Mouse (Mus musculus): ENCODE measurements around the gene 1700018F24Rik. TPM values are rescaled to one million over a fixed set of nuclear protein-coding genes. Genes with fewer than 3 reads are reported as not detected.
A peak's percentile ranks its signal among the peaks of the same experiment; 100 is the strongest.

The 1700018F24Rik gene
- total and polyA plus RNA-seq, 3 experiments, result not detected

- dilution Hi-C loops (cut with MboI; ENCODE audit: extremely low pct_ligation_motif_present, extremely low pct_unique_long_range_greater_than_20kb, low sequenced_read_pairs) (no loop called here), in situ Hi-C loops (cut with MboI; ENCODE audit: low pct_ligation_motif_present, low pct_unique_long_range_greater_than_20kb, low sequenced_read_pairs) (loop anchor here (10.0 kb wide), 1 partner anchor 61 kb away; no protein-coding TSS in a partner anchor)
- H3K9ac ChIP-seq (ENCODE audit: insufficient read depth, low read depth), result no peak overlapping the region
- peak; percentile 50 for DNase-seq (ENCODE audit: extremely low read depth)
- H3K4me3 ChIP-seq (replicated peaks in 1 of 3; ENCODE audit: low read depth in 2 of 3, low read length in 2 of 3, poor library complexity in 1 of 3), result no peak overlapping the region
- no peaks in the 10 kb centered on the region for H3K79me2 ChIP-seq (replicated peaks; ENCODE audit: control insufficient read depth, extremely low read depth, insufficient read depth, poor library complexity, severe bottlenecking)
- no peak overlapping the region for H3K4me2 ChIP-seq (ENCODE audit: insufficient read depth, low read depth, poor library complexity, severe bottlenecking)
- H3K4me1 ChIP-seq (ENCODE audit: control insufficient read depth in 1 of 2, insufficient read depth in 2 of 2), result peaks cover 0 to 24% of the 10 kb centered on the region in 2 experiments; a peak in 2 of 4 replicates
- H3K27me3 ChIP-seq (replicated peaks), result peaks cover 9% of the 10 kb centered on the region
- H3K36me3 ChIP-seq (replicated peaks in 1 of 2; ENCODE audit: control insufficient read depth in 1 of 2, insufficient read depth in 1 of 2, low read length in 1 of 2), result no peaks in the 10 kb centered on the region
- TF ChIP-seq MYC (IDR thresholded peaks at IDR 0.05; ENCODE audit: low read depth, low read length), result no peak
- 0 out of 2 replicates have a peak, but pooled peaks have one; percentile 54 for TF ChIP-seq MAFK (IDR thresholded peaks at IDR 0.05; ENCODE audit: insufficient replicate concordance, low read length)
- no peak overlapping the region for H3K27ac ChIP-seq (ENCODE audit: insufficient read depth, low read depth)
- no peaks in the 10 kb centered on the region for H3K9me3 ChIP-seq (replicated peaks; ENCODE audit: low read length)
These were observed 39.4 kb upstream of the 1700018F24Rik start for GRCm38 (mm10) chr5:145003362-145003761.

GRCm38 (mm10) chr5:145004495-145004894 is 38.3 kb upstream of the 1700018F24Rik start:
- no peak for DNase-seq (ENCODE audit: extremely low read depth)
- TF ChIP-seq BHLHE40 (IDR thresholded peaks at IDR 0.05; ENCODE audit: low read depth, low read length) (no peak), ETS1 (conservative IDR thresholded peaks at IDR 0.05; ENCODE audit: low read depth, low read length) (no peak), ZKSCAN1 (IDR thresholded peaks at IDR 0.05; ENCODE audit: borderline replicate concordance, low read depth, low read length) (no peak), ELF1 (IDR thresholded peaks at IDR 0.05; ENCODE audit: low read depth, low read length) (no peak), EP300 (IDR thresholded peaks at IDR 0.05; ENCODE audit: low read length) (no peak), KAT2A (IDR thresholded peaks at IDR 0.05; ENCODE audit: insufficient replicate concordance, low read length) (no peak), PAX5 (IDR thresholded peaks at IDR 0.05; ENCODE audit: low read length) (no peak), MXI1 (IDR thresholded peaks at IDR 0.05; ENCODE audit: low read depth, low read length) (no peak), JUN (IDR thresholded peaks at IDR 0.05; ENCODE audit: insufficient read depth, low read depth, low read length) (no peak)
- dilution Hi-C loops (cut with MboI; ENCODE audit: extremely low pct_ligation_motif_present, extremely low pct_unique_long_range_greater_than_20kb, low sequenced_read_pairs) (no loop called here), in situ Hi-C loops (cut with MboI; ENCODE audit: low pct_ligation_motif_present, low pct_unique_long_range_greater_than_20kb, low sequenced_read_pairs) (loop anchor here (10.0 kb wide), 1 partner anchor 60 kb away; no protein-coding TSS in a partner anchor)
- H3K4me2 ChIP-seq (ENCODE audit: insufficient read depth, low read depth, poor library complexity, severe bottlenecking), result no peak overlapping the region
- H3K9ac ChIP-seq (ENCODE audit: insufficient read depth, low read depth), result no peak overlapping the region
- H3K4me1 ChIP-seq (ENCODE audit: control insufficient read depth in 1 of 2, insufficient read depth in 2 of 2), result peaks cover 0 to 24% of the 10 kb centered on the region in 2 experiments; a peak in 2 of 4 replicates
- H3K79me2 ChIP-seq (replicated peaks; ENCODE audit: control insufficient read depth, extremely low read depth, insufficient read depth, poor library complexity, severe bottlenecking), result no peaks in the 10 kb centered on the region
- H3K4me3 ChIP-seq (replicated peaks in 1 of 3; ENCODE audit: low read depth in 2 of 3, low read length in 2 of 3, poor library complexity in 1 of 3), result no peak overlapping the region
- no peak overlapping the region for H3K27ac ChIP-seq (ENCODE audit: insufficient read depth, low read depth)
- H3K36me3 ChIP-seq (replicated peaks in 1 of 2; ENCODE audit: control insufficient read depth in 1 of 2, insufficient read depth in 1 of 2, low read length in 1 of 2), result no peaks in the 10 kb centered on the region
- no peaks in the 10 kb centered on the region for H3K9me3 ChIP-seq (replicated peaks; ENCODE audit: low read length)
- peaks cover 7% of the 10 kb centered on the region for H3K27me3 ChIP-seq (replicated peaks)

GRCm38 (mm10) chr5:145005596-145005995 is 37.2 kb upstream of the 1700018F24Rik start:
- Histone ChIP-seq H3K79me2 (replicated peaks; ENCODE audit: control insufficient read depth, extremely low read depth, insufficient read depth, poor library complexity, severe bottlenecking) (no peaks in the 10 kb centered on the region), H3K9ac (ENCODE audit: insufficient read depth, low read depth) (no peak overlapping the region), H3K4me3 (replicated peaks in 1 of 3; ENCODE audit: low read depth in 2 of 3, low read length in 2 of 3, poor library complexity in 1 of 3) (no peak overlapping the region), H3K4me2 (ENCODE audit: insufficient read depth, low read depth, poor library complexity, severe bottlenecking) (no peak overlapping the region), H3K27me3 (replicated peaks) (peaks cover 2% of the 10 kb centered on the region), H3K4me1 (ENCODE audit: control insufficient read depth in 1 of 2, insufficient read depth in 2 of 2) (peaks cover 0 to 24% of the 10 kb centered on the region in 2 experiments; a peak in 2 of 4 replicates), H3K27ac (ENCODE audit: insufficient read depth, low read depth) (no peak overlapping the region), H3K36me3 (replicated peaks in 1 of 2; ENCODE audit: control insufficient read depth in 1 of 2, insufficient read depth in 1 of 2, low read length in 1 of 2) (no peaks in the 10 kb centered on the region), H3K9me3 (replicated peaks; ENCODE audit: low read length) (no peaks in the 10 kb centered on the region)
- dilution Hi-C loops (cut with MboI; ENCODE audit: extremely low pct_ligation_motif_present, extremely low pct_unique_long_range_greater_than_20kb, low sequenced_read_pairs), result no loop called here
- DNase-seq (ENCODE audit: extremely low read depth), result no peak
- in situ Hi-C loops (cut with MboI; ENCODE audit: low pct_ligation_motif_present, low pct_unique_long_range_greater_than_20kb, low sequenced_read_pairs), result loop anchor here (10.0 kb wide), 1 partner anchor 59 kb away; no protein-coding TSS in a partner anchor
- TF ChIP-seq SMC3 (IDR thresholded peaks at IDR 0.05; ENCODE audit: low read depth, low read length) (no peak), PAX5 (IDR thresholded peaks at IDR 0.05; ENCODE audit: low read length) (no peak), RAD21 (IDR thresholded peaks at IDR 0.05; ENCODE audit: low read depth, low read length) (no peak), ZNF384 (IDR thresholded peaks at IDR 0.05; ENCODE audit: low read depth, low read length) (no peak), TBP (conservative IDR thresholded peaks at IDR 0.05; ENCODE audit: low read depth, low read length) (no peak), POLR2A (IDR thresholded peaks at IDR 0.05; ENCODE audit: low read depth, low read length) (no peak), JUND (conservative IDR thresholded peaks at IDR 0.05; ENCODE audit: low read depth, low read length) (no peak), NRF1 (IDR thresholded peaks at IDR 0.05; ENCODE audit: low read depth, low read length) (no peak), HCFC1 (IDR thresholded peaks at IDR 0.05; ENCODE audit: low read depth, low read length) (no peak), SIN3A (IDR thresholded peaks at IDR 0.05; ENCODE audit: low read length) (no peak), MAFK (IDR thresholded peaks at IDR 0.05; ENCODE audit: insufficient replicate concordance, low read length) (no peak), RCOR1 (conservative IDR thresholded peaks at IDR 0.05; ENCODE audit: low read depth, low read length) (no peak), POLR2AphosphoS2 (IDR thresholded peaks at IDR 0.05; ENCODE audit: low read depth, low read length) (no peak), TCF12 (IDR thresholded peaks at IDR 0.05; ENCODE audit: low read depth, low read length) (no peak)
